Mouse (Mus musculus) G1E (cell line): ENCODE measurements around the gene Cox20. TPM values are rescaled to one million over a fixed set of nuclear protein-coding genes. Genes with fewer than 3 reads are reported as not detected.

Experiments
- ATAC-seq: 2 replicates; pipeline ENCODE4 v1.8.0; 2016; ENCODE audit warnings: mild to moderate bottlenecking; ENCODE audit not compliant: insufficient number of reproducible peaks, poor library complexity, low FRiP score, severe bottlenecking; ENCODE audit errors: extremely low read depth
- DNase-seq: peaks from one replicate; pipeline ENCODE4 v3.0.0; 2012; ENCODE audit warnings: low spot score
- H3K27me3 ChIP-seq: 2 replicates; pipeline ENCODE4 v1.6.1; 2012; ENCODE audit warnings: mild to moderate bottlenecking, low read length, inconsistent platforms; ENCODE audit not compliant: insufficient read depth
- H3K36me3 ChIP-seq: replicated peaks from 2 replicates; pipeline ENCODE3; 2012; ENCODE audit warnings: mild to moderate bottlenecking, inconsistent platforms
- H3K4me1 ChIP-seq: 2 replicates; pipeline ENCODE4 v1.6.1; 2012; ENCODE audit warnings: low read depth, low read length, inconsistent platforms, mixed read lengths; ENCODE audit not compliant: insufficient read depth
- H3K4me3 ChIP-seq: 2 replicates; pipeline ENCODE4 v1.5.1; 2012; ENCODE audit warnings: low read depth, mild to moderate bottlenecking, inconsistent platforms, low read length, moderate library complexity, mixed read lengths
- H3K9me3 ChIP-seq: replicated peaks from 2 replicates; pipeline ENCODE4 v1.6.1; 2012; ENCODE audit warnings: inconsistent platforms
- CTCF ChIP-seq: IDR thresholded peaks from 2 replicates; pipeline ENCODE4 v1.5.1; 2012; ENCODE audit warnings: low read depth, low read length, inconsistent platforms, mixed read lengths
- GATA1 ChIP-seq: IDR thresholded peaks from 2 replicates; pipeline ENCODE4 v1.6.1; 2012; ENCODE audit warnings: borderline replicate concordance, low read length, inconsistent platforms, mixed read lengths
- GATA2 ChIP-seq: IDR thresholded peaks from 2 replicates; pipeline ENCODE4 v1.6.1; 2012; ENCODE audit warnings: low read depth, low read length, inconsistent platforms, borderline replicate concordance
- POLR2AphosphoS5 ChIP-seq: IDR thresholded peaks from 2 replicates; pipeline ENCODE4 v1.6.1; 2012; ENCODE audit warnings: low read depth, low read length, inconsistent platforms; ENCODE audit not compliant: insufficient replicate concordance
- TAL1 ChIP-seq: conservative IDR thresholded peaks from 2 replicates; pipeline ENCODE4 v1.6.1; 2012; ENCODE audit warnings: low read depth, low read length, inconsistent platforms, mixed read lengths
- polyA plus RNA-seq: library from polyadenylated mRNA; stranded (reverse); fragments of >175 nt; gene quantifications from 2 replicates; pipeline ENCODE4 v1.2.3, GENCODE M21; 2012
- total RNA-seq, 2 experiments: library from RNA; stranded (forward) in 1 of 2; stranded (reverse) in 1 of 2; fragments of 200-1000 nt in 1 of 2; fragments of >200 nt in 1 of 2; fragmentation: Nextera tagmentation in 1 of 2; gene quantifications; 2 replicates each; pipeline ENCODE4 v1.2.3; 2014 to 2017

The Cox20 gene
- total and polyA plus RNA-seq, 3 experiments, result 18.4 to 230 (median 179) TPM

GRCm38 (mm10) chr1:178324568-178324967 lies 5.6 kb downstream of the Cox20 start:
- ATAC-seq (no peak), DNase-seq (no peak)
- Histone ChIP-seq H3K9me3 (no peaks in the 10 kb centered on the region), H3K4me3 (no peak overlapping the region), H3K36me3 (peaks cover 79% of the 10 kb centered on the region), H3K27me3 (no peaks in the 10 kb centered on the region), H3K4me1 (peaks cover 48% of the 10 kb centered on the region)
- TF ChIP-seq GATA2 (no peak), POLR2AphosphoS5 (no peak), CTCF (no peak), GATA1 (no peak), TAL1 (no peak)

GRCm38 (mm10) chr1:178326357-178326756 lies 7.4 kb downstream of the Cox20 start:
- no peak for TF ChIP-seq GATA1
- TF ChIP-seq TAL1, result no peak
- TF ChIP-seq POLR2AphosphoS5, result no peak
- no peak for TF ChIP-seq GATA2
- no peak for TF ChIP-seq CTCF
- no peak for DNase-seq
- H3K4me3 ChIP-seq, result no peak overlapping the region
- ATAC-seq, result no peak
- H3K9me3 ChIP-seq, result no peaks in the 10 kb centered on the region
- H3K36me3 ChIP-seq, result peaks cover 83% of the 10 kb centered on the region
- no peaks in the 10 kb centered on the region for H3K27me3 ChIP-seq
- H3K4me1 ChIP-seq, result peaks cover 45% of the 10 kb centered on the region

- no peak overlapping the region for H3K4me3 ChIP-seq
- no peak for TF ChIP-seq GATA2
- TF ChIP-seq CTCF, result no peak
- TF ChIP-seq POLR2AphosphoS5, result no peak
- no peak for TF ChIP-seq TAL1
- no peak for TF ChIP-seq GATA1
- no peak for ATAC-seq
- DNase-seq, result no peak
- H3K27me3 ChIP-seq, result no peaks in the 10 kb centered on the region
- H3K36me3 ChIP-seq, result peaks cover 85% of the 10 kb centered on the region
- peaks cover 48% of the 10 kb centered on the region for H3K4me1 ChIP-seq
- H3K9me3 ChIP-seq, result no peaks in the 10 kb centered on the region
Observed at GRCm38 (mm10) chr1:178326950-178327349, 8.0 kb downstream of the Cox20 start.

- Histone ChIP-seq H3K27me3 (no peaks in the 10 kb centered on the region), H3K9me3 (no peaks in the 10 kb centered on the region), H3K36me3 (peaks cover 87% of the 10 kb centered on the region), H3K4me3 (no peak overlapping the region), H3K4me1 (peaks cover 51% of the 10 kb centered on the region)
- TF ChIP-seq TAL1 (no peak), POLR2AphosphoS5 (no peak), CTCF (no peak)
- DNase-seq, result no peak
- no peak for ATAC-seq
Observed at GRCm38 (mm10) chr1:178329017-178329416, 10.1 kb downstream of the Cox20 start.

- Histone ChIP-seq H3K4me1 (peaks cover 51% of the 10 kb centered on the region), H3K36me3 (peaks cover 88% of the 10 kb centered on the region), H3K27me3 (no peaks in the 10 kb centered on the region), H3K4me3 (no peak overlapping the region; the same call in 1 of the 2 replicates), H3K9me3 (no peaks in the 10 kb centered on the region)
- TF ChIP-seq CTCF (no peak), GATA1 (no peak), GATA2 (no peak), POLR2AphosphoS5 (no peak), TAL1 (no peak)
- DNase-seq, result no peak
- no peak for ATAC-seq
Observed at GRCm38 (mm10) chr1:178329946-178330345, 11.0 kb downstream of the Cox20 start.

- H3K27me3 ChIP-seq, result no peaks in the 10 kb centered on the region
- peaks cover 39% of the 10 kb centered on the region for H3K4me1 ChIP-seq
- H3K36me3 ChIP-seq, result peaks cover 52% of the 10 kb centered on the region
- DNase-seq (no peak), ATAC-seq (no peak)
- peak overlapping the region; percentile 100 for H3K4me3 ChIP-seq
- no peaks in the 10 kb centered on the region for H3K9me3 ChIP-seq
- TF ChIP-seq TAL1 (no peak), GATA2 (no peak), GATA1 (no peak), CTCF (no peak), POLR2AphosphoS5 (no peak)
Observed at GRCm38 (mm10) chr1:178335860-178336261, 16.9 kb downstream of the Cox20 start.

GRCm38 (mm10) chr1:178336289-178336775 lies 17.4 kb downstream of the Cox20 start:
- Histone ChIP-seq H3K27me3 (no peaks in the 10 kb centered on the region), H3K4me1 (peaks cover 35% of the 10 kb centered on the region), H3K4me3 (peak overlapping the region; percentile 100), H3K9me3 (no peaks in the 10 kb centered on the region), H3K36me3 (peaks cover 47% of the 10 kb centered on the region)
- ATAC-seq (peak; percentile 71), DNase-seq (peak; percentile 83)
- no peak for TF ChIP-seq GATA2
- no peak for TF ChIP-seq TAL1
- TF ChIP-seq CTCF, result no peak
- TF ChIP-seq GATA1, result no peak
- TF ChIP-seq POLR2AphosphoS5, result no peak
